Mouse (Mus musculus) neural tube, embryonic 11.5 days (tissue): Measurements from ENCODE around the gene Gm5114. TPM values are rescaled to one million over a fixed set of nuclear protein-coding genes. Genes with fewer than 3 reads are reported as not detected.
"Not testable (repeated sequence)": the region's sequence is repeated elsewhere in the genome, so short reads cannot be mapped to it uniquely, and the experiment has no call there.

Source experiments
- ATAC-seq: fragments of 200-750 bp; cut with Nextera tagmentation; 2 replicates; pipeline ENCODE4 v1.8.0; 2017; ENCODE audit warnings: moderate number of reproducible peaks, mild to moderate bottlenecking, moderate TSS enrichment, moderate library complexity; ENCODE audit not compliant: insufficient read depth, low FRiP score, low TSS enrichment
- DNase-seq: peaks from one replicate; pipeline ENCODE4 v3.0.0-alpha.2; 2015; ENCODE audit warnings: low spot score
- H3K27ac ChIP-seq: fragments of 300-500 bp; sonication (generic); 2 replicates; pipeline ENCODE4 v1.5.1; 2014; ENCODE audit warnings: low read depth, mild to moderate bottlenecking, low read length
- H3K27me3 ChIP-seq: fragments of 300-500 bp; sonication (generic); 2 replicates; pipeline ENCODE4 v1.6.1; 2014; ENCODE audit warnings: mild to moderate bottlenecking, low read length, mixed read lengths; ENCODE audit not compliant: control insufficient read depth, insufficient read depth
- H3K36me3 ChIP-seq: fragments of 300-500 bp; sonication (generic); 2 replicates; pipeline ENCODE4 v1.6.1; 2014; ENCODE audit warnings: mild to moderate bottlenecking, low read length, moderate library complexity, mixed read lengths; ENCODE audit not compliant: control insufficient read depth, insufficient read depth
- H3K4me1 ChIP-seq: fragments of 300-500 bp; sonication (generic); 2 replicates; pipeline ENCODE4 v1.6.1; 2014; ENCODE audit warnings: low read length, mixed read lengths; ENCODE audit not compliant: control insufficient read depth, insufficient read depth
- H3K4me2 ChIP-seq: fragments of 300-500 bp; sonication (generic); 2 replicates; pipeline ENCODE4 v1.6.1; 2014; ENCODE audit warnings: low read depth, mild to moderate bottlenecking, moderate library complexity
- H3K4me3 ChIP-seq: fragments of 300-500 bp; sonication (generic); 2 replicates; pipeline ENCODE4 v1.5.1; 2014; ENCODE audit warnings: low read depth, low read length
- H3K9ac ChIP-seq: fragments of 300-500 bp; sonication (generic); 2 replicates; pipeline ENCODE4 v1.6.1; 2014; ENCODE audit warnings: mild to moderate bottlenecking, low read length
- H3K9me3 ChIP-seq: fragments of 300-500 bp; sonication (generic); 2 replicates; pipeline ENCODE4 v1.6.1; 2016; ENCODE audit warnings: low read length; ENCODE audit not compliant: control insufficient read depth
- WGBS: fragments of 180-500 bp; shearing (Covaris S2); extraction: QIAGEN DNeasy Blood & Tissue Kit; methylation state at CpG from one replicate; pipeline ENCODE4 v1.1.7; 2014; 5-methylcytosine and 5-hydroxymethylcytosine counted together
- microRNA-seq: library from miRNA; unstranded; fragments of <30 nt; microRNA quantifications from one replicate; pipeline ENCODE4, GENCODE M21; 2016
- polyA plus RNA-seq: library from polyadenylated mRNA; unstranded; fragments of >200 nt; fragmentation: Nextera tagmentation; extraction: Ambion mirVana; gene quantifications from 2 replicates; pipeline ENCODE4 v1.2.1, GENCODE M21; 2014

Gm5114 gene
- not detected in 2 replicates for polyA plus RNA-seq

DNA sequence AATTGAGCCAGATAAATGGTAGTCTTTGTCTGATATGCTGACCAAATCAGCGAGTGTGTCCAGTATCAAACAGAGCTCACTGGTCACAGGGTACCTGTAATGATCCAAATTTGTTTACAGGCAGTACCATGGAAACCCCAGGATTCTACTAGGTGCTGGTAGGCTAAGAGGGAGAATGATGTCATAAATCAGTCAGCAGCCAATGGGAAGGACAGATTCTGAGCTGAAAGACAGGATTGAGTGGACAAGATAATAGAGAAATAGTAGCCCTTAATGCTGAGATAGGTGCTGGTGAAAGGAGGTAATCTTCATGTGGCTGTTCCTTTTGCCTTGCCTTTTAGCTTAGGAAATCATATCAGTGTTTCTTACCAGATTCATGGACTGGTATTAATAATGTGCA, at the start of gene Gm5114:
Gene Gm5114, minus strand, starts transcription at position 101 of the 400 bp plus-strand sequence.
- not testable (repeated sequence) for H3K27me3 ChIP-seq, H3K4me2 ChIP-seq, H3K27ac ChIP-seq, H3K9me3 ChIP-seq, H3K9ac ChIP-seq, H3K4me3 ChIP-seq, ATAC-seq, H3K36me3 ChIP-seq, DNase-seq, H3K4me1 ChIP-seq
- 56% methylated on average over 1 of the region's 1 CpGs for WGBS

- Histone ChIP-seq H3K9ac (no peak overlapping the region), H3K4me3 (no peak overlapping the region), H3K27ac (no peak overlapping the region), H3K36me3 (no peaks in the 10 kb centered on the region), H3K4me1 (no peaks in the 10 kb centered on the region), H3K9me3 (no peaks in the 10 kb centered on the region), H3K27me3 (no peaks in the 10 kb centered on the region), H3K4me2 (no peak overlapping the region)
- DNase-seq (peak; percentile 16), ATAC-seq (no peak)
- 25% methylated on average over 6 of the region's 6 CpGs for WGBS
Observed at GRCm38 (mm10) chr7:39455806-39456205, 42.8 kb upstream of the Gm5114 start.

DNA sequence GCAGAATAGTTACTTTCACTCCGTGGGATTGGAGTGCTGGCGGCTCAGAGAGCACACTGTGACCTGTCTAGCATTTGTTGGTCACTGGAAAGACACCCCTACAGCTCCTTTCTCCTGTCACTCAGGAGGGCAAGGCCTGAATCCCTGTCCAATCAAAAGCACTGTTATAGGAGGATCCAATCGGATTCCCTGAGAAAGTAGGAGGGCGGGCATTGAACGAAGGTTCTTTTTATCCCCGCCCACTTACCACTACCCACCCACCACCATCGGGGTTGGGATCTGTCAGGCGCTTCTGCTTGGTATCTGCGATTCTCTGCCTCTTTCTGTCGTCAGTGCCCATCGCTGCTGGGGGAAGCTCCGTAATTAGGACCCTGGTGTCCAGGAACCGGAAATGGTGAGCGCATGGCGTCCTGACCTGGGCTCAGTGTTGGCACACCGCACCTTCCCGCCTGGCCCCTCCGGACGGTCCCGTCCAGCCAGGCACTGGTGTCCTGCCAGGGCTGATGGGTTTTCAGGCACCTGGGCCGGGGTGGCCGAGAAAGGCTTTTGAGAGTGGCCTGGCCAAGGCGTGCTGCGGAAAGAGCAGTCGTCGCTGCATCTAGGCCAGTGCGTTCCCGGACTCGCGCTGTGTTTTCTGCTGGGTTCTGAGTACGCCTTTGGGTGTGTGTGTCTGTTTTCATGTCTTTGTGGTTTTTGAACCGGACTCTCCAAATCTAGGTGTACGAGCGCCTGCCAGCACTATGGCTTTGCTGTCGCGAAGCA, 36.5 kb upstream of the Gm5114 start:
- peak overlapping the region; percentile 72 for H3K9ac ChIP-seq
- 0 out of 2 replicates have a peak overlapping the region, but pooled peaks have one; percentile 58 for H3K27ac ChIP-seq
- no peaks in the 10 kb centered on the region for H3K9me3 ChIP-seq
- H3K27me3 ChIP-seq, result no peaks in the 10 kb centered on the region
- peak; percentile 83 for DNase-seq
- H3K4me3 ChIP-seq, result peak overlapping the region; percentile 68
- H3K4me2 ChIP-seq, result peak overlapping the region; percentile 43
- 3% methylated on average over 36 of the region's 36 CpGs for WGBS
- H3K4me1 ChIP-seq, result peaks cover 3% of the 10 kb centered on the region; the same call in 1 of the 2 replicates
- H3K36me3 ChIP-seq, result no peaks in the 10 kb centered on the region
- ATAC-seq, result peak; percentile 100

DNA sequence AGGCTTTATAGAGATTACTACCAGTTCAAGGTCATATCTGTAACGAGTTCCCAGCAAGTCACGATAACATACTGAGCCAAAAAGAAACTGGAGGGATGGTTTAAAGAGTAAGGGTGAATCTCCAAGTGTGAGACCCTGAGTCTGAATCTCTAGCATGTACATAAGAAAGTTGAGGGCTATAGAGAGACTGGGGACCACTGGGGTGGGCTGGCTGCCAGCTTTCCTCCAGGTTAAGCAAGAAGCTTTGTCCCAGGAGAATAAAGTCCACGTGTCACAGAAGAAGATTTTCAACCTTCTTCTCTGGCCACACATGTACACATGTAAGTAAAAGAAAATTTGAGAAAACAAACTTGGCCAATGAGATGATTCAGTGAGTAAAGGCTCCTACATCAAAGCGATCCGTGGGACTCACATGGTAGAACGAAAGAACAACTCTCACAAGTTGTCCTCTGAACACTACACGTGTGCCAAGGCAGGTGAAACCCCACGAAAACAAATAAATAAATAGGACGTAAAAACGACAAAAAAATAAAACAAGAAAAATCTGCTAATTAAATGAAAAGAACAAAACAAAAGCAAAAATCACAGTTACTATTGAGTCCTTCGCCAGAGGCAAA, 35.8 kb upstream of the Gm5114 start:
- ATAC-seq, result peak; percentile 36
- WGBS, result 64% methylated on average over 11 of the region's 11 CpGs
- Histone ChIP-seq H3K27ac (no peak overlapping the region), H3K4me2 (peak overlapping the region; percentile 43), H3K4me3 (peak overlapping the region; percentile 68), H3K9me3 (no peaks in the 10 kb centered on the region), H3K27me3 (no peaks in the 10 kb centered on the region), H3K4me1 (peaks cover 3% of the 10 kb centered on the region; the same call in 1 of the 2 replicates), H3K36me3 (no peaks in the 10 kb centered on the region), H3K9ac (peak overlapping the region; percentile 72; the same call in 1 of the 2 replicates)
- DNase-seq, result no peak

GRCm38 (mm10) chr7:39441237-39441636, 28.3 kb upstream of the Gm5114 start:
- no peak for ATAC-seq
- Histone ChIP-seq H3K4me3 (no peak overlapping the region), H3K27me3 (no peaks in the 10 kb centered on the region), H3K4me1 (no peaks in the 10 kb centered on the region), H3K9ac (no peak overlapping the region), H3K9me3 (no peaks in the 10 kb centered on the region), H3K36me3 (no peaks in the 10 kb centered on the region), H3K27ac (no peak overlapping the region), H3K4me2 (no peak overlapping the region)
- 47% methylated on average over 2 of the region's 2 CpGs for WGBS
- DNase-seq, result no peak

GRCm38 (mm10) chr7:39440362-39440761, 27.4 kb upstream of the Gm5114 start:
- H3K9ac ChIP-seq, result no peak overlapping the region
- 81% methylated on average over 4 of the region's 4 CpGs for WGBS
- H3K4me1 ChIP-seq, result no peaks in the 10 kb centered on the region
- no peak overlapping the region for H3K27ac ChIP-seq
- no peak for ATAC-seq
- no peak overlapping the region for H3K4me2 ChIP-seq
- no peaks in the 10 kb centered on the region for H3K9me3 ChIP-seq
- H3K36me3 ChIP-seq, result no peaks in the 10 kb centered on the region
- no peaks in the 10 kb centered on the region for H3K27me3 ChIP-seq
- no peak for DNase-seq
- no peak overlapping the region for H3K4me3 ChIP-seq

Small RNAs within 50 kb of the gene (microRNA-seq; reads per million reads assigned to microRNA genes)
- not detected for gene Gm27437

Other genes starting within 250 kb of the Gm5114 start
- gene Zfp619, start 104.6 kb upstream of the Gm5114 start, polyA plus RNA-seq, result 4.0 and 4.2 TPM in 2 replicates